ENCODE assay signal across 16 mouse cellular contexts in genomic region chr1:130984441-130984840, GRCm38 (mm10). TPM values are rescaled to one million over a fixed set of nuclear protein-coding genes. Genes with fewer than 3 reads are reported as not detected.
DNase-seq lines count a peak whose midpoint lies in the region; ATAC-seq and TF ChIP-seq lines count a peak whose summit lies in the region.
"Had no signal": no experiment of that assay in that cellular context is flagged by ENCODE, and none has a peak within 500 bp of the region (broad histone marks: within the 10 kb centered on the region; RNA-seq: fewer than 3 reads in every experiment).

No protein-coding gene starts in this region.

- intact Hi-C loops in left cerebral cortex, postnatal 36 days (cut with DNase I), result loop anchor here (5.0 kb wide), 1 partner anchor 107 kb away; no protein-coding TSS in a partner anchor

- H3K4me1 ChIP-seq in kidney, adult 2 months (ENCODE audit: control insufficient read depth, insufficient read depth, low read length), result no peaks in the 10 kb centered on the region
- no peaks in the 10 kb centered on the region for H3K4me1 ChIP-seq in lung, postnatal 0 days (ENCODE audit: insufficient read depth, low read depth, low read length)
- no peaks in the 10 kb centered on the region for H3K4me1 ChIP-seq in stomach, postnatal 0 days (replicated peaks; ENCODE audit: control insufficient read depth, insufficient read depth)
- H3K4me1 ChIP-seq: forebrain, embryonic 12.5 days had no signal

- H3K4me3 ChIP-seq in kidney, adult 2 months (ENCODE audit: insufficient read depth, low read depth, low read length), result no peak overlapping the region
- H3K4me3 ChIP-seq in lung, postnatal 0 days (ENCODE audit: low read depth, low read length), result no peak overlapping the region
- no peak overlapping the region for H3K4me3 ChIP-seq in stomach, postnatal 0 days (ENCODE audit: low read depth, low read length)
- H3K4me3 ChIP-seq: forebrain, embryonic 12.5 days had no signal

- DNase-seq in CD4-positive, CD25-positive, alpha-beta regulatory T cell, adult 2 months (ENCODE audit: low read depth, low spot score), result peak; percentile 28
- DNase-seq in kidney, adult 2 months, result peak; percentile 25
- no peak for DNase-seq in kidney, postnatal 4 days
- peak; percentile 39 for DNase-seq in lung, postnatal 0 days (ENCODE audit: low spot score)
- no peak for DNase-seq in lung, postnatal 10 days
- peak; percentile 42 for DNase-seq in stomach, postnatal 0 days (ENCODE audit: low spot score)
- no peak for DNase-seq in left cerebral cortex, postnatal 36 days (ENCODE audit: low spot score in 2 of 2)
- DNase-seq: embryo, embryonic 11 days; thymus, adult 18-20 months had no signal

- 56% methylated on average over 7 of the region's 7 CpGs for WGBS in kidney, adult 2 months
- WGBS in lung, postnatal 0 days, result 47% methylated on average over 7 of the region's 7 CpGs
- 52% methylated on average over 7 of the region's 7 CpGs for WGBS in stomach, postnatal 0 days

- no peak for TF ChIP-seq EP300 in lung, postnatal 0 days (IDR thresholded peaks at IDR 0.05)
- no peak for TF ChIP-seq EP300 in stomach, postnatal 0 days (optimal IDR thresholded peaks at IDR 0.05)

- TF ChIP-seq POLR2A in kidney, adult 2 months (IDR thresholded peaks at IDR 0.05; ENCODE audit: low read depth, low read length), result no peak

- H3K4me2 ChIP-seq in lung, postnatal 0 days (replicated peaks; ENCODE audit: low read depth, low read length), result no peak overlapping the region
- H3K4me2 ChIP-seq in stomach, postnatal 0 days (replicated peaks; ENCODE audit: low read depth), result no peak overlapping the region
- H3K4me2 ChIP-seq: forebrain, embryonic 12.5 days had no signal

- no peaks in the 10 kb centered on the region for H3K36me3 ChIP-seq in kidney, adult 2 months (ENCODE audit: control insufficient read depth, insufficient read depth, low read length)
- H3K36me3 ChIP-seq in lung, postnatal 0 days (ENCODE audit: insufficient read depth, low read length), result no peaks in the 10 kb centered on the region
- no peaks in the 10 kb centered on the region for H3K36me3 ChIP-seq in stomach, postnatal 0 days (ENCODE audit: control insufficient read depth, insufficient read depth, low read length)
- H3K36me3 ChIP-seq: forebrain, embryonic 12.5 days had no signal

- H3K27ac ChIP-seq in kidney, adult 2 months (ENCODE audit: insufficient read depth, low read depth, low read length), result no peak overlapping the region
- H3K27ac ChIP-seq in lung, postnatal 0 days (ENCODE audit: low read length), result no peak overlapping the region
- H3K27ac ChIP-seq in stomach, postnatal 0 days (replicated peaks), result no peak overlapping the region
- H3K27ac ChIP-seq: forebrain, embryonic 12.5 days had no signal

- TF ChIP-seq CTCF in kidney, adult 2 months (conservative IDR thresholded peaks at IDR 0.05; ENCODE audit: insufficient read depth, insufficient read length, low read depth, low read length), result peak; percentile 45
- peak; percentile 55 for TF ChIP-seq CTCF in lung, postnatal 0 days (IDR thresholded peaks at IDR 0.05)
- TF ChIP-seq CTCF in stomach, postnatal 0 days (IDR thresholded peaks at IDR 0.05; ENCODE audit: low read depth), result peak; percentile 68

- no peaks in the 10 kb centered on the region for H3K9me3 ChIP-seq in lung, postnatal 0 days (ENCODE audit: low read length)
- H3K9me3 ChIP-seq in stomach, postnatal 0 days (ENCODE audit: control insufficient read depth, low read length), result no peaks in the 10 kb centered on the region
- H3K9me3 ChIP-seq: forebrain, embryonic 12.5 days had no signal

- H3K9ac ChIP-seq in lung, postnatal 0 days (replicated peaks; ENCODE audit: low read depth), result no peak overlapping the region
- H3K9ac ChIP-seq in stomach, postnatal 0 days (ENCODE audit: low read length), result no peak overlapping the region
- H3K9ac ChIP-seq: forebrain, embryonic 12.5 days had no signal

- no peaks in the 10 kb centered on the region for H3K27me3 ChIP-seq in kidney, adult 2 months (replicated peaks; ENCODE audit: control insufficient read depth, insufficient read depth, low read length)
- H3K27me3 ChIP-seq in lung, postnatal 0 days (replicated peaks; ENCODE audit: insufficient read depth, low read length), result no peaks in the 10 kb centered on the region
- H3K27me3 ChIP-seq in stomach, postnatal 0 days (ENCODE audit: control insufficient read depth, insufficient read depth, low read length), result no peaks in the 10 kb centered on the region
- H3K27me3 ChIP-seq: forebrain, embryonic 12.5 days had no signal

- no peak for ATAC-seq in CD4-positive, CD25-positive, alpha-beta regulatory T cell, adult 4 months
- no peak for ATAC-seq in lung, postnatal 0 days
- peak; percentile 59; the same call in 1 of the 2 replicates for ATAC-seq in stomach, postnatal 0 days (ENCODE audit: low FRiP score, low TSS enrichment)
- ATAC-seq: midbrain, embryonic 16.5 days had no signal

RNA-seq across cellular contexts. Expression of gene Il10, which starts 35.2 kb away (rescaled TPM):
- polyA plus RNA-seq in CD4-positive, CD25-positive, alpha-beta regulatory T cell, adult 4 months (2017; shearing (Covaris generic)), result 10 to 100 TPM in 1 of 2 experiments, 1 to 10 TPM in 1; 5.9 to 13.6 TPM
- not detected in 2 replicates for polyA plus RNA-seq in kidney, adult 2 months (2012; rRNA removed)
- polyA plus RNA-seq in lung, postnatal 0 days (2015; fragmentation: Nextera tagmentation; extraction: Ambion mirVana), result not detected in 2 replicates
- not detected in 2 replicates for polyA plus RNA-seq in stomach, postnatal 0 days (2015; fragmentation: Nextera tagmentation; extraction: Ambion mirVana)
- total RNA-seq in left cerebral cortex, postnatal 36 days (2021), result not detected
- total RNA-seq: granulocyte monocyte progenitor cell, adult 5-6 weeks had no signal
- polyA plus RNA-seq: forebrain, embryonic 12.5 days; hindbrain, embryonic 11.5 days; lung, embryonic 16.5 days; midbrain, embryonic 16.5 days had no signal

RNA-seq across cellular contexts. Expression of gene Il19, which starts 44.5 kb away (rescaled TPM):
- polyA plus RNA-seq in CD4-positive, CD25-positive, alpha-beta regulatory T cell, adult 4 months (2017; shearing (Covaris generic)), result not detected
- not detected in 2 replicates for polyA plus RNA-seq in kidney, adult 2 months (2012; rRNA removed)
- polyA plus RNA-seq in lung, postnatal 0 days (2015; fragmentation: Nextera tagmentation; extraction: Ambion mirVana), result not detected in 2 replicates
- 0.15 TPM in 1 of 2 replicates, not detected in the other for polyA plus RNA-seq in stomach, postnatal 0 days (2015; fragmentation: Nextera tagmentation; extraction: Ambion mirVana)
- not detected for total RNA-seq in left cerebral cortex, postnatal 36 days (2021)
- total RNA-seq: granulocyte monocyte progenitor cell, adult 5-6 weeks had no signal
- polyA plus RNA-seq: forebrain, embryonic 12.5 days; hindbrain, embryonic 11.5 days; lung, embryonic 16.5 days; midbrain, embryonic 16.5 days; spleen, adult 2 months had no signal

Comparison
In these comparisons a context has a peak if more than half of its experiments do, and no peak if none do; other contexts are left out.
1. DNase-seq: peak in CD4-positive, CD25-positive, alpha-beta regulatory T cell, adult 2 months (single experiment), kidney, adult 2 months (single experiment), lung, postnatal 0 days (single experiment) and stomach, postnatal 0 days (single experiment); none in kidney, postnatal 4 days (0 of 2), lung, postnatal 10 days (single experiment) and left cerebral cortex, postnatal 36 days (0 of 2).
2. Peak in every context shown above with its lines, with median percentiles within 50 percentile points of each other: CTCF ChIP-seq.